Mouse (Mus musculus) ES-E14 (cell line): ENCODE data around the gene Tsr3. TPM values are rescaled to one million over a fixed set of nuclear protein-coding genes. Genes with fewer than 3 reads are reported as not detected.

Source experiments
- DNase-seq: peaks from one replicate; pipeline ENCODE4 v3.0.0-alpha.2; 2013; ENCODE audit warnings: low read depth, low spot score
- H3K27ac ChIP-seq: 2 replicates; pipeline ENCODE4 v1.5.1; 2012; ENCODE audit warnings: low read depth, mild to moderate bottlenecking, low read length, moderate library complexity, mixed read lengths; ENCODE audit not compliant: poor library complexity, insufficient read depth, severe bottlenecking
- H3K36me3 ChIP-seq: 2 replicates; pipeline ENCODE4 v1.6.1; 2012; ENCODE audit warnings: mild to moderate bottlenecking, low read length, moderate library complexity, mixed read lengths; ENCODE audit not compliant: control insufficient read depth, poor library complexity, insufficient read depth, severe bottlenecking
- H3K4me1 ChIP-seq, 2 experiments: fragments of 150-350 bp in 1 of 2; sonication (generic) in 1 of 2; 2 replicates each; pipeline ENCODE4 v1.6.1; 2012; ENCODE audit warnings: low read length in 2 of 2, mild to moderate bottlenecking in 1 of 2, mixed read lengths in 1 of 2; ENCODE audit not compliant: control insufficient read depth in 2 of 2, insufficient read depth in 2 of 2, poor library complexity in 1 of 2
- H3K4me3 ChIP-seq, 2 experiments: fragments of 150-350 bp in 1 of 2; sonication (generic) in 1 of 2; 2 replicates each; pipeline ENCODE4 v1.5.1; 2012; ENCODE audit warnings: low read length in 2 of 2, low read depth in 1 of 2, mild to moderate bottlenecking in 1 of 2, mixed read lengths in 1 of 2; ENCODE audit not compliant: insufficient read depth in 1 of 2, poor library complexity in 1 of 2, severe bottlenecking in 1 of 2
- H3K9ac ChIP-seq: 2 replicates; pipeline ENCODE4 v1.6.1; 2012; ENCODE audit warnings: low read depth, mild to moderate bottlenecking, low read length, mixed read lengths; ENCODE audit not compliant: poor library complexity, insufficient read depth, severe bottlenecking
- H3K9me3 ChIP-seq: fragments of 150-350 bp; sonication (generic); 2 replicates; pipeline ENCODE4 v1.6.1; 2012; ENCODE audit warnings: low read depth, mild to moderate bottlenecking, low read length; ENCODE audit not compliant: control insufficient read depth, insufficient read depth
- CHD2 ChIP-seq: IDR thresholded peaks from 2 replicates; pipeline ENCODE4 v1.6.1; 2014; ENCODE audit warnings: mild to moderate bottlenecking, low read depth, low read length, inconsistent platforms
- HCFC1 ChIP-seq: IDR thresholded peaks from 2 replicates; pipeline ENCODE4 v1.6.1; 2012; ENCODE audit warnings: low read length, inconsistent platforms, borderline replicate concordance; ENCODE audit not compliant: insufficient read depth
- MAFK ChIP-seq: IDR thresholded peaks from 2 replicates; pipeline ENCODE4 v1.6.1; 2014; ENCODE audit warnings: mild to moderate bottlenecking, low read depth, low read length, inconsistent platforms; ENCODE audit not compliant: insufficient read depth
- ZC3H11A ChIP-seq: IDR thresholded peaks from 2 replicates; pipeline ENCODE4 v1.6.1; 2012; ENCODE audit warnings: low read depth, mild to moderate bottlenecking, inconsistent platforms, low read length, borderline replicate concordance
- ZNF384 ChIP-seq: IDR thresholded peaks from 2 replicates; pipeline ENCODE4 v1.6.1; 2012; ENCODE audit warnings: low read depth, low read length, inconsistent platforms
- in situ Hi-C, 2 experiments: fragments of 600-800 bp; cut with MboI; formaldehyde crosslinking; loops; one replicate each; pipeline ENCODE4 v1.15.1; 2025; ENCODE audit warnings: low sequenced_read_pairs in 2 of 2, inconsistent platforms in 1 of 2; ENCODE audit not compliant: unreplicated experiment in 2 of 2
- total RNA-seq: library from RNA; depleted of rRNA; stranded (reverse); fragments of 300-350 nt; gene quantifications from 2 replicates; pipeline ENCODE4 v1.2.3, GENCODE M21; 2012; rRNA removed

The Tsr3 gene
- total RNA-seq, 1 experiment = 34.9 TPM

GRCm38 (mm10) chr17:25282133-25282532, 42.2 kb downstream of the Tsr3 start:
- TF ChIP-seq ZC3H11A = no peak
- no peak for TF ChIP-seq CHD2
- no peak for TF ChIP-seq HCFC1
- no peak for TF ChIP-seq ZNF384
- TF ChIP-seq MAFK = no peak
- H3K9ac ChIP-seq = peak overlapping the region; percentile 85
- no peak overlapping the region; the same call in 1 of the 2 replicates for H3K27ac ChIP-seq
- H3K4me3 ChIP-seq = peak overlapping the region; percentile 62 to 67
- in situ Hi-C loops = no loop called here
- H3K4me1 ChIP-seq = peaks cover 0 to 6% of the 10 kb centered on the region in 2 experiments; a peak in 1 of 4 replicates
- H3K9me3 ChIP-seq = no peaks in the 10 kb centered on the region
- H3K36me3 ChIP-seq = no peaks in the 10 kb centered on the region
- DNase-seq = peak; percentile 86

DNA sequence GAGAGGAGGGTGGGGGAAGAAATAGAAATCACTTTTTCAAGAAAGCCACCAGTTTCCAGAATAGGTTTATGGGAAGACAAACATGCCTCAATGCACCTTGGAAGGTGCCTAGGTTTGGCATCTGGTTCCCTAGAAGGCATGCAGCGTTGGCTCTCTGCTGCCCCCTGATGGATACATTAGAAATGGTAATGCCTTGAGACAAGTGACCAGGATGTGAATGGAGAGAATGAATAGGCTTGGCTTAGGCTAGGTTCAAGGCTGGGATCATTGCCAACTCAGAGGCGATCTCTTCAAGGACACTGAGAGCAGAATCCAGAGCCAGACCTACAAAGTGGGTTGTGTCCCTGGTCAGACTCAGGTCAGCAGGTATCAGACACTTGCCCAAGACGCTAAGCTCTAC, 45.1 kb downstream of the Tsr3 start:
- Histone ChIP-seq H3K9ac (peak overlapping the region; percentile 27; the same call in 1 of the 2 replicates), H3K36me3 (no peaks in the 10 kb centered on the region), H3K4me3 (no peak overlapping the region), H3K4me1 (peaks cover 0 to 8% of the 10 kb centered on the region in 2 experiments; a peak in 1 of 4 replicates), H3K9me3 (no peaks in the 10 kb centered on the region), H3K27ac (no peak overlapping the region)
- peak; percentile 87 for DNase-seq
- TF ChIP-seq ZNF384 (no peak), HCFC1 (no peak), CHD2 (no peak), MAFK (no peak), ZC3H11A (no peak)
- in situ Hi-C loops = no loop called here

DNA sequence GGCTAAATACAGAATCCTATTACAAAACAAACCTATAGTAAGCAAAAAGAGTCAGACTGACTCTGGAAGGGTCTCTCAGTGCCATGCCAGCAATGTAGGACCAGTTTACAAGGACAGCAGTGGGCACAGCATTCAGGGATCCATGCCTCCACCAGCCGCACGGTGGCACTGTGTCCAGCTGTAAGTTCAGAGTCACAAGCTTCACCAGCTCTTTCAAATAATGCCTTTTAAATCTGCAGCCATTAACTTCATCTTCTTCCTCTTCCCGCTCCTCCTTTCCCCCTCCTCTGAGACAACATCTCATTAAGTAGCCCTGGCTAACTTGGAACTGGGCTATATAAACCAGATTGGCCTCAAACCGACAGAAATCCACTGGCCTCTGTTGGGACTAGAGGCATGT, 48.9 kb downstream of the Tsr3 start:
- DNase-seq = peak; percentile 37
- in situ Hi-C loops = no loop called here
- Histone ChIP-seq H3K27ac (no peak overlapping the region), H3K36me3 (no peaks in the 10 kb centered on the region), H3K9ac (no peak overlapping the region), H3K4me1 (peaks cover 0 to 5% of the 10 kb centered on the region in 2 experiments; a peak in 1 of 4 replicates), H3K9me3 (no peaks in the 10 kb centered on the region), H3K4me3 (no peak overlapping the region)
- no peak for TF ChIP-seq CHD2
- TF ChIP-seq ZNF384 = no peak
- no peak for TF ChIP-seq ZC3H11A
- TF ChIP-seq MAFK = no peak
- no peak for TF ChIP-seq HCFC1

- Histone ChIP-seq H3K4me1 (peaks cover 0 to 3% of the 10 kb centered on the region in 2 experiments; a peak in 1 of 4 replicates), H3K27ac (no peak overlapping the region), H3K36me3 (no peaks in the 10 kb centered on the region), H3K9ac (no peak overlapping the region), H3K9me3 (no peaks in the 10 kb centered on the region), H3K4me3 (no peak overlapping the region)
- in situ Hi-C loops = no loop called here
- no peak for DNase-seq
- no peak for TF ChIP-seq HCFC1
- no peak for TF ChIP-seq CHD2
- no peak for TF ChIP-seq ZC3H11A
- TF ChIP-seq ZNF384 = no peak
- TF ChIP-seq MAFK = no peak
Observed at GRCm38 (mm10) chr17:25290411-25290810, 50.4 kb downstream of the Tsr3 start.

Other genes starting within 250 kb of the Tsr3 start
- 9.1 and 11.6 TPM in 2 replicates for gene Cramp1l, start 224.4 kb upstream of the Tsr3 start, total RNA-seq
- 8.1 and 12.1 TPM in 2 replicates for gene Ift140, start 224.1 kb upstream of the Tsr3 start, total RNA-seq
- 0.32 and 0.62 TPM in 2 replicates for gene Tmem204, start 156.6 kb upstream of the Tsr3 start, total RNA-seq
- gene Telo2, start 124.2 kb upstream of the Tsr3 start, total RNA-seq = 34.2 and 47.3 TPM in 2 replicates
- not detected in 2 replicates for gene Ptx4, start 119.4 kb upstream of the Tsr3 start, total RNA-seq
- gene Clcn7, start 106.8 kb upstream of the Tsr3 start, total RNA-seq = 35.0 and 62.4 TPM in 2 replicates
- gene Ccdc154, start 77.7 kb upstream of the Tsr3 start, total RNA-seq = 0.18 and 0.32 TPM in 2 replicates
- gene Gm38655, start 64.7 kb upstream of the Tsr3 start, total RNA-seq = not detected in 2 replicates
- 22.8 and 25.5 TPM in 2 replicates for gene BC003965, start 55.6 kb upstream of the Tsr3 start, total RNA-seq
- 12.4 and 14.8 TPM in 2 replicates for gene Unkl, start 51.8 kb upstream of the Tsr3 start, total RNA-seq
- gene Gnptg, start within 50 bp of the Tsr3 start, total RNA-seq = 17.3 and 28.5 TPM in 2 replicates
- 1.4 and 1.9 TPM in 2 replicates for gene Baiap3, start 16.2 kb downstream of the Tsr3 start, total RNA-seq
- 427 and 443 TPM in 2 replicates for gene Ube2i, start 34.5 kb downstream of the Tsr3 start, total RNA-seq
- gene Prss34, start 58.2 kb downstream of the Tsr3 start, total RNA-seq = not detected in 2 replicates
- not detected in 2 replicates for gene Prss28, start 68.5 kb downstream of the Tsr3 start, total RNA-seq
- not detected in 2 replicates for gene Prss29, start 78.5 kb downstream of the Tsr3 start, total RNA-seq
- not detected in 2 replicates for gene Tpsab1, start 105.4 kb downstream of the Tsr3 start, total RNA-seq
- gene Tpsb2, start 126.1 kb downstream of the Tsr3 start, total RNA-seq = not detected in 2 replicates
- not detected in 2 replicates for gene Tpsg1, start 129.1 kb downstream of the Tsr3 start, total RNA-seq
- 2.1 and 5.3 TPM in 2 replicates for gene Cacna1h, start 193.6 kb downstream of the Tsr3 start, total RNA-seq
- 0.16 TPM in 1 of 2 replicates, not detected in the other for gene Tekt4, start 214.4 kb downstream of the Tsr3 start, total RNA-seq